Mouse (Mus musculus) heart, embryonic 16.5 days (tissue): ENCODE results near the gene Tgm6. TPM values are rescaled to one million over a fixed set of nuclear protein-coding genes. Genes with fewer than 3 reads are reported as not detected.
A peak's percentile ranks its signal among the peaks of the same experiment; 100 is the strongest.

Experiments used
- ATAC-seq: fragments of 200-750 bp; cut with Nextera tagmentation; replicated peaks from 2 replicates; pipeline ENCODE4 v1.8.0; 2017; ENCODE audit warnings: moderate number of reproducible peaks; ENCODE audit not compliant: insufficient read depth, low FRiP score; ENCODE audit errors: extremely low read depth
- H3K27ac ChIP-seq: fragments of 300-500 bp; sonication (generic); 2 replicates; pipeline ENCODE4 v1.5.1; 2014; ENCODE audit warnings: mild to moderate bottlenecking, low read length, control low read depth, moderate library complexity
- H3K27me3 ChIP-seq: fragments of 300-500 bp; sonication (generic); 2 replicates; pipeline ENCODE4 v1.6.1; 2014; ENCODE audit warnings: low read length, mixed read lengths; ENCODE audit not compliant: control insufficient read depth, insufficient read depth
- H3K36me3 ChIP-seq: fragments of 300-500 bp; sonication (generic); 2 replicates; pipeline ENCODE4 v1.6.1; 2014; ENCODE audit not compliant: control insufficient read depth, insufficient read depth
- H3K4me1 ChIP-seq: fragments of 300-500 bp; sonication (generic); 2 replicates; pipeline ENCODE4 v1.6.1; 2014; ENCODE audit warnings: low read length, mixed read lengths; ENCODE audit not compliant: control insufficient read depth, insufficient read depth
- H3K4me2 ChIP-seq: fragments of 300-500 bp; sonication (generic); 2 replicates; pipeline ENCODE4 v1.6.1; 2014; ENCODE audit warnings: low read depth, mild to moderate bottlenecking, control low read depth, low read length
- H3K4me3 ChIP-seq: fragments of 300-500 bp; sonication (generic); 2 replicates; pipeline ENCODE4 v1.5.1; 2014; ENCODE audit warnings: mild to moderate bottlenecking, control low read depth, low read length
- H3K9ac ChIP-seq: fragments of 300-500 bp; sonication (generic); 2 replicates; pipeline ENCODE4 v1.6.1; 2014; ENCODE audit warnings: low read length, control low read depth
- H3K9me3 ChIP-seq: fragments of 300-500 bp; sonication (generic); replicated peaks from 2 replicates; pipeline ENCODE4 v1.6.1; 2016; ENCODE audit warnings: low read length; ENCODE audit not compliant: control insufficient read depth
- WGBS: fragments of 180-500 bp; shearing (Covaris S2); extraction: QIAGEN DNeasy Blood & Tissue Kit; methylation state at CpG from one replicate; pipeline ENCODE4 v1.1.7; 2014; 5-methylcytosine and 5-hydroxymethylcytosine counted together
- polyA plus RNA-seq: library from polyadenylated mRNA; unstranded; fragments of >200 nt; fragmentation: Nextera tagmentation; extraction: Ambion mirVana; gene quantifications from 2 replicates; pipeline ENCODE4 v1.2.1, GENCODE M21; 2015

Tgm6 gene
- polyA plus RNA-seq: not detected in 2 replicates

DNA sequence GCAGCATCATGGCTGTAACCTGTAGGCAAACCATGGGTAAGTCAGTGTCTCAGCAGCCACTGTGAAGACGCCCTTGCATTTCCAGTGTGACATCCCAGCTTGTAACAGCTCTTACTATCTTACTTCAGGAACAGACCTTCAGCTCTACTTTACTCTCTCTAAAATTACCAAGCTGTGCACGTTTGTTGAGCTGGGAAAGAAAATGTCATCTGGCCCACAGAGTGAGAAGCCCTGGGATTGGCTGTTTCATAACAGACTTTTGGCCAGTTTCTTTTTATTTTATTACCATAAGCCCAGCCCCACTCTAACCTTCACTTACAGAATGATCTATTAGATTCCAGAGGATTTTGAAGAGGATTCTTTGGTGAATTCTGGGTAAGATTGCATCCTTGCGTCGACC lies at the start of gene Tgm6:
Gene Tgm6, plus strand, starts transcription at position 301 of the 400 bp plus-strand sequence.
- H3K4me2 ChIP-seq: no peak within 1 kb of the TSS
- no peak within 1 kb of the TSS for H3K9ac ChIP-seq
- no peak for ATAC-seq
- H3K4me1 ChIP-seq: peaks cover 15% of the 10 kb centered on the region
- H3K9me3 ChIP-seq: no peaks in the 10 kb centered on the region
- peak within 1 kb of the TSS; percentile 31; the same call in 1 of the 2 replicates for H3K27ac ChIP-seq
- H3K4me3 ChIP-seq: no peak within 1 kb of the TSS
- WGBS: 50% methylated on average over 4 of the region's 4 CpGs
- no peaks in the 10 kb centered on the region for H3K36me3 ChIP-seq
- H3K27me3 ChIP-seq: no peaks in the 10 kb centered on the region

DNA sequence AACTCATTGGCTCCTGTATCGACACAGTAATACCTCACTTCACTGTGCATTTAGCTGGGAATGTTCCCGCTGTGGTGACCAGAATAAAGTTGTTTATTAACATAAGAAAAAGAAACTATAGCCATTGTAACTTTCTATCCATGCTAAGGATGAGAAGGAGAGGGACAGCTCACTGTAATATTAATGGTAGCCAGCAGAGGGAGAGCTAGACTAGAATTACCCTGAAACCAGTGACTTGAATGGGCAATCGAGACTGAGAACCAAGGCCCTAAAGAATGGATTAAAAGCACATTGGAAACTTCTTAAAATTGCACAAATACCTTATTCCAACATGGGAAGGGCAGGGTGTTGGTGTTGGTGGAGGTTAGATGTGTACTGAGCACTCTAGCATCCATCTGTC lies 44.0 kb upstream of the Tgm6 start:
- Histone ChIP-seq H3K4me3 (no peak overlapping the region), H3K9ac (no peak overlapping the region), H3K27ac (no peak overlapping the region), H3K36me3 (no peaks in the 10 kb centered on the region), H3K27me3 (no peaks in the 10 kb centered on the region), H3K4me2 (no peak overlapping the region), H3K9me3 (no peaks in the 10 kb centered on the region), H3K4me1 (no peaks in the 10 kb centered on the region)
- 20% methylated on average over 3 of the region's 3 CpGs for WGBS
- no peak for ATAC-seq

DNA sequence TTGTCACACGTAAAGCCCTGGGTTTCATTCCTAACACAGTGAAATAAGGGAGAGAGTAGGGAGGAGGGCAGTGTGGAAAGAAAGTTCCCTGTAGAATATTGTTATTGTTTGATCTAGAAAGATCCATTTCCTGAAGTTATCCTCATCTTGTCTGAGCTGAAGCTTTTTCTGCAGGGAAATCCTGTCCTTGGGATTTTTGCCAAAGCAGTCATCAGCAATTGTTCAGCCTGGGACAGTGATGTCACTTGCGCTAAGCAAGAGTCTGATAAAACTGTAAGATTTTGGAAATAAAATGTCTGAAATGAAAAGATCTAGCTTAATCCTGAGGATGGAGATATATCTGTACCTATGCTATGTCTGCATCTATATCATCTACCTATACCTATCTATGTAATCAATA lies 41.8 kb upstream of the Tgm6 start:
- Histone ChIP-seq H3K9me3 (no peaks in the 10 kb centered on the region), H3K27ac (no peak overlapping the region), H3K4me3 (no peak overlapping the region), H3K4me2 (no peak overlapping the region), H3K36me3 (no peaks in the 10 kb centered on the region), H3K4me1 (no peaks in the 10 kb centered on the region), H3K9ac (no peak overlapping the region), H3K27me3 (no peaks in the 10 kb centered on the region)
- no peak for ATAC-seq
- 74% methylated on average over 2 of the region's 2 CpGs for WGBS

DNA sequence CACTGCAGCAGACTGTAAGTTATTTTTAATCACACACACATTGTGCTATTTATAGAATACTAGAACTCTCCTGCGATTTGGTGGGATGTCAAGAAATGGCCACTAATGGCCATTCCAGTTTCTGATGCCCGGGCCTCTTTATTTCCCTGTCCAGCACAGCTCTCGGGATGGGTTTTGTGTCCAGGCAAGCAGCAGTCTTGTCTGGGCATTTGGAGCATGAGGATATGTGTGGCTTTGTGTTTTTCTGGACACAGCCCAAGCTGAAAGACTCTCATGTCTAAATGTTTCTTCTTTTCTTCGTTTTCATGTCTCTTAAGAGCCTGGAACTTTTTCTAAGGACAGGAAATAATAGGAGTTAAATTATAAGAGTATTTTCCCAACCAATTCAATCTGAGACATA lies 588 bp downstream of the Tgm6 start:
- Histone ChIP-seq H3K9ac (no peak overlapping the region), H3K4me1 (peaks cover 15% of the 10 kb centered on the region), H3K36me3 (no peaks in the 10 kb centered on the region), H3K4me3 (no peak overlapping the region), H3K4me2 (no peak overlapping the region), H3K27ac (no peak overlapping the region), H3K27me3 (no peaks in the 10 kb centered on the region), H3K9me3 (no peaks in the 10 kb centered on the region)
- no peak; the same call in 1 of the 2 replicates for ATAC-seq
- 41% methylated on average over 4 of the region's 4 CpGs for WGBS

DNA sequence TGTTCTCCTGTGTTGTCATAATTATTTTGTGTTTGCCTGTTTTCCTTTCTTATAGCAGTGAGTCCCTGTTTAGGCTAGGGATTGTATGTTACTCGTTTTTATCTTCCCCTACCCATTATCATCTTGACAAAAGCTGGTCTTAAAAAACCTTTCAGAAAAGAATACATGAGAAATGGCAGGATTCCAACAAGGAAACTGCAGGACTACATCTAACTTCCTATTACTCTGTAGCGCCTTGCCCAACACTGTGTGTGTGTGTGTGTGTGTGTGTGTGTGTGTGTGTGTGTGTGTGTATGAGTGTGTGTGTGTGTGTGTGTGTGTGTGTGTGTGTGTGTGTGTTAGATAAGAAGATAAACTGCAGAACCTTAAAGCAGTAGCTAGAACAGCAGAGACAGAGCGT lies 1.2 kb downstream of the Tgm6 start:
- no peaks in the 10 kb centered on the region for H3K9me3 ChIP-seq
- H3K4me1 ChIP-seq: peaks cover 15% of the 10 kb centered on the region
- ATAC-seq: no peak
- no peaks in the 10 kb centered on the region for H3K27me3 ChIP-seq
- H3K36me3 ChIP-seq: no peaks in the 10 kb centered on the region
- 32% methylated on average over 3 of the region's 3 CpGs for WGBS
- H3K4me2 ChIP-seq: no peak overlapping the region
- no peak overlapping the region for H3K9ac ChIP-seq
- H3K4me3 ChIP-seq: no peak overlapping the region
- H3K27ac ChIP-seq: no peak overlapping the region

DNA sequence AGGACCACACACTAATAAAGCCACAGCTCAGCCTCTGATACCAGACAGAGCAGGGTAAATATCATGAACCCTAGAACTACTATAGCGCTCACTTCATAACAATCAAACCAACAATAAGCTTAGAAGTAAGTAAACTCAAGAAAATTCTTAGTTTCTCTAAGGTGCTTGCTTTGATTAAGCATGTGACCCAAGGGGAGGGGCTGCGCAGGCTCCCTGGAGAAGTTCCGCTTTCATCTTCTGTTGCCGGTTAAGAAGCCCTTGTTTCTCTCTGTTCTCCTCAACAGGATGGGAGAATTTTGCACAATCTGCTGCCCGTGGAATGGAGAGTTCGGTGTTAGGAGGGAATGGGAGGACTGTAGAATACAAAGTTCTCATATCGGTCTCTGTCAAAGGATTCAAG lies 6.4 kb downstream of the Tgm6 start:
- WGBS: 72% methylated on average over 7 of the region's 7 CpGs
- H3K36me3 ChIP-seq: no peaks in the 10 kb centered on the region
- no peak overlapping the region for H3K4me3 ChIP-seq
- no peak overlapping the region for H3K27ac ChIP-seq
- H3K9ac ChIP-seq: no peak overlapping the region
- H3K27me3 ChIP-seq: no peaks in the 10 kb centered on the region
- no peak for ATAC-seq
- H3K9me3 ChIP-seq: no peaks in the 10 kb centered on the region
- peaks cover under 1% of the 10 kb centered on the region; the same call in 1 of the 2 replicates for H3K4me1 ChIP-seq
- H3K4me2 ChIP-seq: no peak overlapping the region

DNA sequence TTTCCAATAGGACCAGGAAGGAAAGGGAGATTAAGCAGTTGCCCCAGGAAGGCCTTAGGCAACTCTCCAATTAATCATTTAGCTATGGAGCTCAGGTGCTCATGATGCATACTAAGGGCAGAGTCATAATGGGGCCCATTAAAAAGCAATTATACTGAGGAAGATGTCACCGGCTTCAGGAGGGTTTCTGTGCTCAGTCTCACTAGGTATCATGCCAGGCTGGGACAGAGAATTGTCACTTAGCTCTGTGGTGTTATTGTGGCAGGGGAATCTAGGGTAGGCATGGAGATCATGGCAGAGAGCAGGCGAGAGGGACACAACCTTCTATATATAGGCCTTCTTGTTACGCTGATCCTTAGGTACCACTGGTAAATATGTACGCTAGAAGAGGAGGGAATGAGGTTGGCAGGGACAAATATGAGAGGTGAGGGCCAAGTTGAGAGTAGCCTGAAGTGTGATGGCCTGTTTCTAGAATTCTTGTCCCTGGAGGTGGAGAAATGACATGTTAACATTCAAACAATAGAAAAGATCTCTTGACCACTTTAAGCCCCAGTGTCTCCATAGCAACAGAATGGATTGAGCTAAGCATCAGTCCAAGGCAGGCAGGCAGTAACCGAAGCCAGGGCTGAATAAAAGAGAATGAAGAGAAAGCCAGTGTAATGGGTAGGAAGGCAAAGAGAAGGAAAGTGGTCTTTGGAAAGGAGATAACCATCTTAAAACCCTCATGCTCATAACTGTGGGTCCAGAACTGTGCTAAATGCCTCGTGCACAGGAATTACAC lies 13.3 kb downstream of the Tgm6 start:
- Histone ChIP-seq H3K27ac (no peak overlapping the region), H3K4me3 (no peak overlapping the region), H3K4me2 (no peak overlapping the region), H3K9me3 (no peaks in the 10 kb centered on the region), H3K4me1 (no peaks in the 10 kb centered on the region), H3K9ac (no peak overlapping the region), H3K36me3 (no peaks in the 10 kb centered on the region), H3K27me3 (no peaks in the 10 kb centered on the region)
- 71% methylated on average over 6 of the region's 6 CpGs for WGBS
- ATAC-seq: no peak

DNA sequence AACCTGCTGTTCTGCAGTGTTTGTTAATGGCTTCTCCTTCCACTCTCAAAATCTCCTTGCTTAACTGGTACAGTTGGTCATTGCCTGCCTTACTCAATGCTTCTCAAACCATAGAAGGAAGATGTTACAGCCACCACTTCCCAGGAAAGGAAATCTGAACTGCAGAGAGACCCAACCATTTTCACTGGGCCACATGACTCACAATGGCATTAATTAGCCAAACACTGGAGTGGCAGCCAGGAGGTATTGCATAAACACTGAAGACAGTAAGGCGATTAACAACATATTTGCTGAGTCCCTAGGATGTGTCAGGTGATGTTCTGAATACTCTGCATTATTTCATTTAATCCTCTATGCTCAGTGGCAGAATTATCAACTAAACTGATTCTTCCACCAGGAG lies 13.9 kb downstream of the Tgm6 start:
- Histone ChIP-seq H3K4me3 (no peak overlapping the region), H3K9me3 (no peaks in the 10 kb centered on the region), H3K36me3 (no peaks in the 10 kb centered on the region), H3K9ac (no peak overlapping the region), H3K4me1 (no peaks in the 10 kb centered on the region), H3K4me2 (no peak overlapping the region), H3K27me3 (no peaks in the 10 kb centered on the region), H3K27ac (no peak overlapping the region)
- WGBS: 53% methylated on average over 1 of the region's 1 CpGs
- no peak for ATAC-seq

DNA sequence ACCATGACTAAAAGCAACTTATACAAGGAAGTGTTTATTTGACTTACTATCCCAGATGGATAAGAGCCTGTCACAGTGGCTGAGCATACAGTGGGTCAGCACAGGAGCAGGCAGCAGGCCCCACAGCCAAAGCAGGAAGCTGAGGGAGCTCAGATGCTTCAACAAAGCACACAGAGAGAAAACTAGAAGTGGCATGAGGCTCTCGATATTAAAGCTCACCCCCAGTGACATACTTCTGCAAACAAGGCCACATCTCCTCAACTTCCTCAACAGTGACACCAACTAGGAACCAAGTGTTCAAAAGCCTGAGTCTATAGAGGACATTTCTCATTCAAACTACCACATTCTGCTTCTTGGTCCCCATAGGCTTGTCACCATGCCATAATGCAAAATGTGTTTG lies 17.5 kb downstream of the Tgm6 start:
- no peaks in the 10 kb centered on the region for H3K4me1 ChIP-seq
- H3K27ac ChIP-seq: no peak overlapping the region
- no peaks in the 10 kb centered on the region for H3K36me3 ChIP-seq
- no peak overlapping the region for H3K4me2 ChIP-seq
- H3K27me3 ChIP-seq: no peaks in the 10 kb centered on the region
- no peak overlapping the region for H3K4me3 ChIP-seq
- H3K9me3 ChIP-seq: no peaks in the 10 kb centered on the region
- 50% methylated on average over 1 of the region's 1 CpGs for WGBS
- no peak for ATAC-seq
- H3K9ac ChIP-seq: no peak overlapping the region
